Mouse (Mus musculus): Measurements from ENCODE around the gene Pigq. TPM values are rescaled to one million over a fixed set of nuclear protein-coding genes. Genes with fewer than 3 reads are reported as not detected.

The Pigq gene
- polyA plus RNA-seq, 1 experiment: 24.4 TPM

DNA sequence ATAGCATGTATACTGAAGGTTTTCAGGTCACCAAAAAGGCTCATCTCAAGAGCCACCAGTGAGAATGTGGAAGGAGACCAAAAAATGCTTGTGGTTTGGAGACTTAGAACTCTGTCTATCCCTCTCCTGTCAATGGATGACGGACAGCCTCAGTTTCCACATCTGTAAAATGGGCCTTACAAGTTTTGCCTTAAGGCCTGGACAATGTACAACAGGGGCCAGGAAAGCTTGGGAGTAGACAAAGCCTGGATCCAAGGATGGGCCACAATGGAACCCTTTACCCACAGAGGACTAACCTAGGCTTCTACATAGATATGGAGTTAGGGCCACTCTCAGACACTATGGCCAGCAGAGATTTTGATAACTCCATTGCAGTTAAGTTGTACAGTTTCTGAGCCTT lies 39.3 kb upstream of the Pigq start:
- H3K4me3 ChIP-seq (ENCODE audit: control insufficient read depth, low read depth, low read length): no peak overlapping the region
- TF ChIP-seq CTCF (IDR thresholded peaks at IDR 0.05; ENCODE audit: control insufficient read depth, insufficient read depth, insufficient replicate concordance, low read depth, low read length): no peak
- TF ChIP-seq POLR2A (IDR thresholded peaks at IDR 0.05; ENCODE audit: control insufficient read depth, low read depth, low read length): no peak
- peaks cover 2% of the 10 kb centered on the region; the same call in 1 of the 2 replicates for H3K4me1 ChIP-seq (ENCODE audit: control insufficient read depth, insufficient read depth, low read length)
- H3K36me3 ChIP-seq (ENCODE audit: control insufficient read depth, insufficient read depth, low read length): no peaks in the 10 kb centered on the region
- no peak overlapping the region for H3K27ac ChIP-seq (ENCODE audit: control insufficient read depth, insufficient read depth, low read depth, low read length)
- H3K27me3 ChIP-seq (ENCODE audit: control insufficient read depth, insufficient read depth, low read length): no peaks in the 10 kb centered on the region

DNA sequence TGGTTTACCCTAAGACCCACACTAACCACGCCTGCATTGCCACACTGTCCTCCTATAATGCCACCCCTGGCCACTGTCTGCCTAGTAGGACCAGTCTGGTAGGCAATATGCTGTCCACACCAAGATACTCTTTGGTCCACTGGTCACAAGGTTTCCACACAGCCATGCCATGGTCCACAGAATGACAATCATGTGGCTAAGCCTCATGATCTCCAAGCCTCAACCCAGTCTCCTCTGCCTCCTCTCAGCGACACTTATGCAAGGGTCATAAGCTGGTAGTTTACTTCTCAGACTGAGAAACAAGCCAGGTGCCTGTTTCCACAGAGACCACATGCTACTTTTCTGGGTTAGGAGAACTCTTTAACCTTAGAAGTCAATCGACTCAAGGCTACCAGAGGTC lies 38.2 kb upstream of the Pigq start:
- Histone ChIP-seq H3K36me3 (ENCODE audit: control insufficient read depth, insufficient read depth, low read length) (no peaks in the 10 kb centered on the region), H3K4me1 (ENCODE audit: control insufficient read depth, insufficient read depth, low read length) (peaks cover 2% of the 10 kb centered on the region; the same call in 1 of the 2 replicates), H3K27ac (ENCODE audit: control insufficient read depth, insufficient read depth, low read depth, low read length) (no peak overlapping the region), H3K4me3 (ENCODE audit: control insufficient read depth, low read depth, low read length) (no peak overlapping the region), H3K27me3 (ENCODE audit: control insufficient read depth, insufficient read depth, low read length) (no peaks in the 10 kb centered on the region)
- TF ChIP-seq CTCF (IDR thresholded peaks at IDR 0.05; ENCODE audit: control insufficient read depth, insufficient read depth, insufficient replicate concordance, low read depth, low read length) (no peak), POLR2A (IDR thresholded peaks at IDR 0.05; ENCODE audit: control insufficient read depth, low read depth, low read length) (no peak)

DNA sequence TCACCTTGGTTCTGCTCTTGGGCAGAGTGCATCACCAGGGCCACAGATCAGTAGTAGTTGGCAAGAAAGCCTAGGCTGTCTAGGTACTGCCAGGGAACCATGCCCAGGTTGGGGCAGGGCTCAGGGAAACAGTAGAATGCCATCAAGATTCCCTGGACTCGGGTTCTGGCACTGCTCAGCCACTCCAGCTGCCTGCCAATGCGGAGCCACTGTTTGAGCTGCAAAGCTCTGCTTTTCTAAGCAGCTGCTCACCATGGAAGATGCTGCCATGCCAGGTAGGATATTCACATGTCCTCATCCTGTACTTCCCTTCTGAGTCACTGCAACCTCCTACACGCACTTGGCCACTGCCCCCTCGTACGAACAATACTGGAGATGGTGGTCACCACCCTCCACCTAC lies 36.1 kb upstream of the Pigq start:
- H3K27me3 ChIP-seq (ENCODE audit: control insufficient read depth, insufficient read depth, low read length): no peaks in the 10 kb centered on the region
- no peak for TF ChIP-seq CTCF (IDR thresholded peaks at IDR 0.05; ENCODE audit: control insufficient read depth, insufficient read depth, insufficient replicate concordance, low read depth, low read length)
- no peak for TF ChIP-seq POLR2A (IDR thresholded peaks at IDR 0.05; ENCODE audit: control insufficient read depth, low read depth, low read length)
- H3K4me1 ChIP-seq (ENCODE audit: control insufficient read depth, insufficient read depth, low read length): peaks cover 2% of the 10 kb centered on the region; the same call in 1 of the 2 replicates
- no peaks in the 10 kb centered on the region for H3K36me3 ChIP-seq (ENCODE audit: control insufficient read depth, insufficient read depth, low read length)
- H3K27ac ChIP-seq (ENCODE audit: control insufficient read depth, insufficient read depth, low read depth, low read length): no peak overlapping the region
- H3K4me3 ChIP-seq (ENCODE audit: control insufficient read depth, low read depth, low read length): no peak overlapping the region

DNA sequence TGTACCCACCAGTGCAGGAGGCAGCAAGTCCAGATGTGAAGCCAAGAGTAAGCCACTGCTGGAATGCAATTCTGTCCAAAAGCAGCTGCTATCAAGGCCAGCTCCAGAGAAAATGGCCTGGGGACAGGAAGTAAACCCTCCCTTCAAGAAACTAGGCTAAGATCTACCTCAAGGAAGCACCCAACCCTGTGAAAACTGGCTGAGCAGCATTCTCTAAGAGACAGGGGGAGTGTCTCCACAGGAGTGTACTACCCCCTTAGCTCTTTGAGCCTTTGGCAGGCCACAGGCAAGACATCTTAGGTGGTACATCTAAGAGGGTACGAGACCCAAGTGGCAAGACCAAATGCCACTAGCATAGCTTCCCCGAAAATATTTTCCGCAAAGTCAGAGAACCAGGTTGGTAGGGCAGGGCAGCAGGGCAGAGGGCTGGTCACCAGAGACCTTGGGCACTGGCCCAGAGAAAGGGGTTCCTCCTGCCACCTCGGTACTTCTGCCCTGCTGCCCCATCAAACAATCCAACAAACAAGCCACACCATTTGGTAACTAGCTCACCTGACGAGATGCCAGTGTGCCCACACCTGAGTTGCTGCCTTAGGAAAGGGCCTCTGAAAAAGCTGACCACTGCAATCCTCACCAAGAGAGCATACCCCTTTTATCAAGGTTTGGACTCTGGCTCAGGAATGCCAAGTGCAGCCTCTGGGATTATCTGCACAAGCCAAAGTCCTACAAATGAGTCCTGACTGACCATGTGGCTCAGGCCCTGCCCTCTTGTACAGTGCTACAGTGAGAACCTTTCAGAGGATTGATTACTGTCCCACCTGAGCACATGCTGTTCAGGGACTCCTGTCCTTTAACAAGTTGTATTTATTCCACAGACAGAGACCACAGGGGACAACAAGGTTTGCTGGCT lies 35.3 kb upstream of the Pigq start:
- no peak for TF ChIP-seq CTCF (IDR thresholded peaks at IDR 0.05; ENCODE audit: control insufficient read depth, insufficient read depth, insufficient replicate concordance, low read depth, low read length)
- no peak for TF ChIP-seq POLR2A (IDR thresholded peaks at IDR 0.05; ENCODE audit: control insufficient read depth, low read depth, low read length)
- Histone ChIP-seq H3K4me3 (ENCODE audit: control insufficient read depth, low read depth, low read length) (no peak overlapping the region), H3K36me3 (ENCODE audit: control insufficient read depth, insufficient read depth, low read length) (no peaks in the 10 kb centered on the region), H3K27ac (ENCODE audit: control insufficient read depth, insufficient read depth, low read depth, low read length) (no peak overlapping the region), H3K27me3 (ENCODE audit: control insufficient read depth, insufficient read depth, low read length) (no peaks in the 10 kb centered on the region), H3K4me1 (ENCODE audit: control insufficient read depth, insufficient read depth, low read length) (peaks cover 2% of the 10 kb centered on the region; the same call in 1 of the 2 replicates)

DNA sequence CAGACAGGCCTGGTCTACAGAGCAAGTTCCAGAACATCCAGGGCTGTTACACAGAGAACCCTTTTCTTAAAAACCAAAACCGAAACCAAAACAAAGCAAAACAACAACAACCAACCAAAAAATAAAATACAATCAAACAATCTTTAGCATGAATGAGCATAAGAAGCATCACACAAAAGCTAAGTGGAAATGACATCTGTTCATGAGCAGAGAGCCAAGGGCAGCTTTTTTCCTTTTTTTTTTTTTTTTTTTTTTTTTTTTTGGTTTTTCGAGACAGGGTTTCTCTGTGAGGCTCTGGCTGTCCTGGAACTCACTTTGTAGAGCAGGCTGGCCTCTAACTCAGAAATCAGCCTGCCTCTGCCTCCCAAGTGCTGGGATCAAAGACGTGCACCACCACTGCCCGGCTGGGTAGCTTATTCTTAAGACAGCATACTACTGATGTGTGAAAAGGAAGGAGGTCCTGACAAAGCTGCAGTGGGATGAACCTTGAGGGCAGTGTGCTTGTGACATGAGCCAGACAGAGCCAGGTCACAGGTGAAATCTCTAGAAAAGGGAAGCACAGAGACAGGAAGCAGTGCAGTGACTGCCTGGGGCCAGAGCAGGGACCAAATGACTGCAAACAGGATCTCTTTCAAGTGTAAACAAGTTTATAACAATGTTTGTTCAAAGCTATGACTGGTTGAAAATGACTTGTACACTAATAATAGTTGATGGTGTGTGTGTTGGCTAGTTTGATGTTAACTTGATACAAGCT lies 26.4 kb upstream of the Pigq start:
- H3K27me3 ChIP-seq (ENCODE audit: control insufficient read depth, insufficient read depth, low read length): no peaks in the 10 kb centered on the region
- no peak overlapping the region for H3K27ac ChIP-seq (ENCODE audit: control insufficient read depth, insufficient read depth, low read depth, low read length)
- no peaks in the 10 kb centered on the region for H3K4me1 ChIP-seq (ENCODE audit: control insufficient read depth, insufficient read depth, low read length)
- H3K36me3 ChIP-seq (ENCODE audit: control insufficient read depth, insufficient read depth, low read length): no peaks in the 10 kb centered on the region
- no peak overlapping the region for H3K4me3 ChIP-seq (ENCODE audit: control insufficient read depth, low read depth, low read length)
- no peak for TF ChIP-seq POLR2A (IDR thresholded peaks at IDR 0.05; ENCODE audit: control insufficient read depth, low read depth, low read length)
- no peak for TF ChIP-seq CTCF (IDR thresholded peaks at IDR 0.05; ENCODE audit: control insufficient read depth, insufficient read depth, insufficient replicate concordance, low read depth, low read length)

DNA sequence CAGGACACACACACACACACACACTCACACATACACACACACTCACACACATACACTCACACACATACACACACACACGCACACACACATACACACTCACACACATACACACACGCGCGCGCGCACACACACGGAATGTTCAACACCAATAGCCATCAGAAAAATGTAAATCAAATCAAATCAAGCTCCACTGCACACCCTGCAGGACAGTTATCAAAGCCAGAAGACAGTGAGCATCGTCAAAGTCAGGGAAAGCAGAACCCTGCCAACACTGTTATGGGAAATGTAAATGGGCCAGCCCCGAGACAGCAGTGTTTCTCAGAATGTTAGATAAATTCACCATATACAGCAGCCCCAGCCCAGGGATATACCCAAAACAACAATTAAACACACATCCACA lies 25.7 kb upstream of the Pigq start:
- no peaks in the 10 kb centered on the region for H3K36me3 ChIP-seq (ENCODE audit: control insufficient read depth, insufficient read depth, low read length)
- no peak overlapping the region for H3K27ac ChIP-seq (ENCODE audit: control insufficient read depth, insufficient read depth, low read depth, low read length)
- H3K4me3 ChIP-seq (ENCODE audit: control insufficient read depth, low read depth, low read length): no peak overlapping the region
- H3K27me3 ChIP-seq (ENCODE audit: control insufficient read depth, insufficient read depth, low read length): no peaks in the 10 kb centered on the region
- no peaks in the 10 kb centered on the region for H3K4me1 ChIP-seq (ENCODE audit: control insufficient read depth, insufficient read depth, low read length)
- TF ChIP-seq CTCF (IDR thresholded peaks at IDR 0.05; ENCODE audit: control insufficient read depth, insufficient read depth, insufficient replicate concordance, low read depth, low read length) (no peak), POLR2A (IDR thresholded peaks at IDR 0.05; ENCODE audit: control insufficient read depth, low read depth, low read length) (no peak)

DNA sequence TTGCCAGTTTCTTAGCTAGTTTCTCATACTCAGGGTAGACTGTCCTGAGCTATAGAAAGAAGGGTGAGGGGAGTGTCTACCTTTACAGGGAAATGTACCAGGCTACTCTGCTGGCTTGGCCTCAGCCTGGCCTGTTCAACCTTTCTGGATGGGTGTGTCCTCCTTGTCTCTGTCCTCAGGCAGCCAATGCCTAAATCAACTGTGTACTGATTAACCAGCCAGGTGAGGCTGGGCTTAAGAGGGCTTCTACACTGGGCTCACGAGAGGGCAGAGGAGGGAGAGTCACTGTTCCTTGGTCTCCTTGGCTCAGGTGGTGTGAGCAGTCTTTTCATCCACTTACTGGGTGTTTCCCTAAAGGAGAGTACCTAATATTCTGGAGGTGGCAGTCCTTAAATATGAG lies 23.4 kb upstream of the Pigq start:
- Histone ChIP-seq H3K27me3 (ENCODE audit: control insufficient read depth, insufficient read depth, low read length) (no peaks in the 10 kb centered on the region), H3K4me3 (ENCODE audit: control insufficient read depth, low read depth, low read length) (no peak overlapping the region), H3K4me1 (ENCODE audit: control insufficient read depth, insufficient read depth, low read length) (no peaks in the 10 kb centered on the region), H3K36me3 (ENCODE audit: control insufficient read depth, insufficient read depth, low read length) (no peaks in the 10 kb centered on the region), H3K27ac (ENCODE audit: control insufficient read depth, insufficient read depth, low read depth, low read length) (no peak overlapping the region)
- TF ChIP-seq CTCF (IDR thresholded peaks at IDR 0.05; ENCODE audit: control insufficient read depth, insufficient read depth, insufficient replicate concordance, low read depth, low read length): no peak
- TF ChIP-seq POLR2A (IDR thresholded peaks at IDR 0.05; ENCODE audit: control insufficient read depth, low read depth, low read length): no peak
